Mouse (Mus musculus): ENCODE results near the gene Bbs4. TPM values are rescaled to one million over a fixed set of nuclear protein-coding genes. Genes with fewer than 3 reads are reported as not detected.
"Not testable (repeated sequence)": the region's sequence is repeated elsewhere in the genome, so short reads cannot be mapped to it uniquely, and the experiment has no call there.

Bbs4 gene
- total and polyA plus RNA-seq, 2 experiments from 2014 or later, result 36.7 to 56.0 TPM

DNA sequence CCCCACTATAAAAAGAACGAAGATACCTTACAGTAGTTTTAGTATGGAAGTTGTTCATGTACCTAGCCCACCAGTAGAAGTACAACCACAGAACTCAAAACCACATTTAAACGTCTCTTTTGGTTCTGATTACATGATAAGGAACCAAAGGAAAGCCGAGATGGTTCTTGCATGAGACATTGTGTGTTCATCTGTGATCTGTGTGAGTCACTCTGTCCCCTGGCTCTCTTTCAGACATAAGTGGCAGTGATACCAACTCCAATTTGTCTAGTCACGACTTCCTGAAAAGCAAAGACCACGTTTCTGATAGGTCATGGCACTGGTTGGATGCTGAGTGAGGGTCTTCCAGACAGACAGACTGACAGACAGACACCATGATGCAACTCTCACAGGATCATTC, 15.9 kb upstream of the Bbs4 start:
- no peaks in the 10 kb centered on the region for H3K27me3 ChIP-seq (ENCODE audit: insufficient read depth, low read length)
- H3K9me3 ChIP-seq (ENCODE audit: low read length), result no peaks in the 10 kb centered on the region
- DNase-seq (ENCODE audit: low spot score) (no peak), ATAC-seq (ENCODE audit: low FRiP score) (no peak)
- H3K4me1 ChIP-seq (ENCODE audit: insufficient read depth, low read length), result no peaks in the 10 kb centered on the region
- H3K4me2 ChIP-seq (ENCODE audit: low read depth, low read length, poor library complexity, severe bottlenecking), result no peak overlapping the region
- 76% methylated on average over 5 of the region's 5 CpGs for WGBS
- no peak overlapping the region for H3K4me3 ChIP-seq (ENCODE audit: low read depth, low read length)
- H3K27ac ChIP-seq (ENCODE audit: low read depth, low read length), result no peak overlapping the region
- TF ChIP-seq CTCF (IDR thresholded peaks at IDR 0.05), result no peak
- no peaks in the 10 kb centered on the region for H3K36me3 ChIP-seq (ENCODE audit: insufficient read depth, low read length)
- H3K9ac ChIP-seq (replicated peaks; ENCODE audit: low read length, poor library complexity, severe bottlenecking), result no peak overlapping the region

DNA sequence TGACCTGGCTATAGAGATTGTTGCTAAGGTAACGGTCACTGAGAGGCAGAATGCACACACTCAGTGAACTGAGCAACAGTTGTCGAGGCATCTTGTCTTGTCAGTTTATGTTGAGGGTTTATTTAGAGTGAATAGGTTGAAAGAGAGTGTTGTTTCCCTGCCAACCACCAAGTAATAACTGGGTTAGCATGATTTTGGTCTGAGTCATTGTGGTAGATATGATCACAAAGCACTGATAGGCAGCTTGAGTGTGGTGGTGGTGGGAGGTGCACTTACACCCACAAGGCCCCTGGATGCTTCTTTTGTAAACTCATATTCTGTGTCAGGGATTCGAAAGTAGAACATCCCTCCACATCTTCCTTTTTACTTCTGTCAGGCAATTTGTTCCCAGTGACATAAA, 7.2 kb upstream of the Bbs4 start:
- not testable (repeated sequence) for H3K27ac ChIP-seq (ENCODE audit: low read depth, low read length); ATAC-seq (ENCODE audit: low FRiP score); H3K4me2 ChIP-seq (ENCODE audit: low read depth, low read length, poor library complexity, severe bottlenecking); H3K9me3 ChIP-seq (ENCODE audit: low read length); H3K27me3 ChIP-seq (ENCODE audit: insufficient read depth, low read length); H3K4me3 ChIP-seq (ENCODE audit: low read depth, low read length); H3K9ac ChIP-seq (replicated peaks; ENCODE audit: low read length, poor library complexity, severe bottlenecking); DNase-seq (ENCODE audit: low spot score); H3K36me3 ChIP-seq (ENCODE audit: insufficient read depth, low read length); H3K4me1 ChIP-seq (ENCODE audit: insufficient read depth, low read length)
- no CpG with 5 or more reads among the region's 3 CpGs for WGBS

DNA sequence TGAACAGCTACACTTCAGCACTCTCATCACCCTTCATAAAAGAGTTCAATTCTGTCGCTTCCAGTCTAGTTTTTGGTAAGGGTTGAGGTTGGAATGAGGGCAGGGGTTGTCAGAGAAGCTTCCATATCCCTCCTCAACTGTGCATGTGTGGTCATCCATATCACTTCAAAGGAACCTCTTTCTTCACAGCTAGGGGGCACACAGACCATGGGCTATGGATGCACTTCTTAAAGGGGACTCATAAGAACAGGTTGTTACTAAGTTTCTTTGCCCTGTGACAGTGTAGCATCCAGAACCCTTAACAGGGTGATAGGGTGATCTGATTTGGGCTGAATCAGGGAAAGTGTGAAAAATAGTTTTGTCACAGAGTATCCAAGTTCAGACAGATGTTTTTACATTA, 4.7 kb upstream of the Bbs4 start:
- not testable (repeated sequence) for H3K27ac ChIP-seq (ENCODE audit: low read depth, low read length); H3K4me2 ChIP-seq (ENCODE audit: low read depth, low read length, poor library complexity, severe bottlenecking); H3K4me3 ChIP-seq (ENCODE audit: low read depth, low read length); ATAC-seq (ENCODE audit: low FRiP score); H3K36me3 ChIP-seq (ENCODE audit: insufficient read depth, low read length); H3K9ac ChIP-seq (replicated peaks; ENCODE audit: low read length, poor library complexity, severe bottlenecking); H3K9me3 ChIP-seq (ENCODE audit: low read length); H3K4me1 ChIP-seq (ENCODE audit: insufficient read depth, low read length); H3K27me3 ChIP-seq (ENCODE audit: insufficient read depth, low read length)
- TF ChIP-seq CTCF (IDR thresholded peaks at IDR 0.05), result peak; percentile 49
- WGBS, result 69% methylated on average over 1 of the region's 1 CpGs
- peak; percentile 6 for DNase-seq (ENCODE audit: low spot score)

DNA sequence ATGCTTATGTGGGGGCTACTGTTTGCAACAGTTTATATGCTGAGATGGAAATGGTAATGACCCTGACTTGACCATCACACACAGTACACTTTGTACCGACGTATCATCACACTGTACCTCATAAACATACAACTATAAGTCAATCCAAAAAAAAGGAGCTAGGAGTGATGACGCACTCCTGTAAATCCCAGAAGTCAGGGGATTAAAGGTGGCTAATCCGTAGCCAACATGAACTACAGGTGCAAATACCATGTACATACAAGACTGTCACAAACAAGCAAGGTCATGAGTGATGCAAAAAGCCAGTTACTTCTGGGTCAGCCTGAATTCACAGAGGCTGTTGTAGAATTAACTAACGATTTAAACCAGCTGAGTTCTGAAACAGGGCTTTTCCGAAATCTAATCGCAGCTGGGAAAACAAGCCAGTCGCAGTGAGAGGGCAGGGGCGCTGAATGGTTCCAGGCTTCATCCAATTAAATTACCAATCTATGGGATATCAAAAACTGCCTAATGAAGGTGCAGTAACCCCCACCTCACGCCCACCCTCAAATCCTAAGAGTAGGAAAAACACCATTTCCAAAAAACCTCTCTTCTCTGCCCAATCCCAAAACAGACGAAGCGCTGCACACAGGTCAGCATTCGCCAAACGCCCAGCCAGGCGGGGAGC, 589 bp downstream of the Bbs4 start:
- Histone ChIP-seq H3K36me3 (ENCODE audit: insufficient read depth, low read length) (no peaks in the 10 kb centered on the region), H3K9ac (replicated peaks; ENCODE audit: low read length, poor library complexity, severe bottlenecking) (peak overlapping the region; percentile 86), H3K27ac (ENCODE audit: low read depth, low read length) (peak overlapping the region; percentile 87), H3K4me3 (ENCODE audit: low read depth, low read length) (peak overlapping the region; percentile 95), H3K4me2 (ENCODE audit: low read depth, low read length, poor library complexity, severe bottlenecking) (peak overlapping the region; percentile 65), H3K27me3 (ENCODE audit: insufficient read depth, low read length) (no peaks in the 10 kb centered on the region), H3K4me1 (ENCODE audit: insufficient read depth, low read length) (0 out of 2 replicates have a peak, but pooled peaks cover 2% of the 10 kb centered on the region), H3K9me3 (ENCODE audit: low read length) (no peaks in the 10 kb centered on the region)
- ATAC-seq (ENCODE audit: low FRiP score) (no peak), DNase-seq (ENCODE audit: low spot score) (peak; percentile 1)
- no peak for TF ChIP-seq CTCF (IDR thresholded peaks at IDR 0.05)
- WGBS, result 6% methylated on average over 15 of the region's 15 CpGs

DNA sequence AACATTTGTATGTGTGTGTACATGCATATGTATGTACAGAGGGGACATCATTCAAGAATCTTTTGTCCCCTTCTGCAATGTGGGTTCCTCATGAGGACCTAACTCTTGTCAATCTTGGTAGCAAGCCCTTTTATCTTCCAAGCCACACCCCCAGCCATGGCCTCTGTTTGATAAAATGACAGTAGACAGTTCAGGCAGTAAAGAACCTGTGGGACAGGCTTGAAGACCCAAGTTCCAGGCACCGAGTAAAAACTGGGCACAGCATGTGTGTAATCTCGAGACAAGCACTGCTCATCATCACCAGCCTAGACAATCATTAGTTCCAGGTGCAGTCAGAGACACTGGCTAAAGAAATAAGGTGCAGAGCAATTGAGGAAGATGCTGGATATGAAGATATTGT, 7.1 kb downstream of the Bbs4 start:
- ATAC-seq (ENCODE audit: low FRiP score), result no peak
- WGBS, result 83% methylated on average over 2 of the region's 2 CpGs
- no peak overlapping the region for H3K27ac ChIP-seq (ENCODE audit: low read depth, low read length)

DNA sequence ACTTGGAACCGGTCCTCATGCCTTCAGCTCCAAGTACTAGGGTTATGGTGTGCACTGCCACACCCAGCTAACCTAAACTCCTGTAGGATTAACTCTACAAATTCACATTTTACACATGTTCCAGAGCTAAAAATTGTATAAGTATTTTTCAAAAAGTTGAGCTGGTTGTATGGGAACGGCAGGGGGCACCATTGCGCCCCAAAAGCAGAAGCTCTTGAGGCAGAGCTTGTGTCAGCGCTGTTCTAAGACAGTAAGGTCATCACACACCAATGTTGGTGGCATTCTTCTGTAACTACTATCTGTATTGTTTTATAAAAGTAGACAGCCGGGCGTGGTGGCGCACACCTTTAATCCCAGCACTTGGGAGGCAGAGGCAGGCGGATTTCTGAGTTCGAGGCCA, 13.3 kb downstream of the Bbs4 start:
- Histone ChIP-seq H3K27ac (ENCODE audit: low read depth, low read length) (no peak overlapping the region), H3K9me3 (ENCODE audit: low read length) (no peaks in the 10 kb centered on the region), H3K36me3 (ENCODE audit: insufficient read depth, low read length) (peaks cover 16% of the 10 kb centered on the region), H3K4me2 (ENCODE audit: low read depth, low read length, poor library complexity, severe bottlenecking) (no peak overlapping the region), H3K27me3 (ENCODE audit: insufficient read depth, low read length) (no peaks in the 10 kb centered on the region), H3K4me1 (ENCODE audit: insufficient read depth, low read length) (no peaks in the 10 kb centered on the region), H3K9ac (replicated peaks; ENCODE audit: low read length, poor library complexity, severe bottlenecking) (no peak overlapping the region), H3K4me3 (ENCODE audit: low read depth, low read length) (no peak overlapping the region)
- peak; percentile 51 for TF ChIP-seq CTCF (IDR thresholded peaks at IDR 0.05)
- ATAC-seq (ENCODE audit: low FRiP score) (no peak), DNase-seq (ENCODE audit: low spot score) (no peak)
- 89% methylated on average over 9 of the region's 9 CpGs for WGBS

More for the DNA sequence above, 7.1 kb downstream of the Bbs4 start:
- Histone ChIP-seq H3K27me3 (ENCODE audit: insufficient read depth, low read length) (no peaks in the 10 kb centered on the region), H3K4me2 (ENCODE audit: low read depth, low read length, poor library complexity, severe bottlenecking) (no peak overlapping the region), H3K36me3 (ENCODE audit: insufficient read depth, low read length) (0 out of 2 replicates have a peak, but pooled peaks cover 5% of the 10 kb centered on the region), H3K4me1 (ENCODE audit: insufficient read depth, low read length) (no peaks in the 10 kb centered on the region), H3K9me3 (ENCODE audit: low read length) (no peaks in the 10 kb centered on the region), H3K4me3 (ENCODE audit: low read depth, low read length) (no peak overlapping the region), H3K9ac (replicated peaks; ENCODE audit: low read length, poor library complexity, severe bottlenecking) (no peak overlapping the region)
- DNase-seq (ENCODE audit: low spot score), result no peak
- TF ChIP-seq CTCF (IDR thresholded peaks at IDR 0.05), result no peak
